Mouse (Mus musculus) olfactory bulb, adult 2 months (tissue): ENCODE results near the gene Adig. TPM values are rescaled to one million over a fixed set of nuclear protein-coding genes. Genes with fewer than 3 reads are reported as not detected.

ENCODE experiments used
- H3K27ac ChIP-seq: fragments of 200-500 bp; 2 replicates; pipeline ENCODE4 v1.5.1; 2012; ENCODE audit warnings: low read depth, low read length; ENCODE audit not compliant: insufficient read depth
- H3K4me1 ChIP-seq: fragments of 200-500 bp; 2 replicates; pipeline ENCODE4 v1.6.1; 2012; ENCODE audit warnings: low read length; ENCODE audit not compliant: control insufficient read depth, insufficient read depth
- H3K4me3 ChIP-seq: fragments of 200-500 bp; 2 replicates; pipeline ENCODE4 v1.5.1; 2012; ENCODE audit warnings: mild to moderate bottlenecking, low read depth, low read length, moderate library complexity; ENCODE audit not compliant: insufficient read depth
- CTCF ChIP-seq: fragments of 200-500 bp; IDR thresholded peaks from 2 replicates; pipeline ENCODE4 v1.5.1; 2012; ENCODE audit warnings: low read depth, mild to moderate bottlenecking, low read length, moderate library complexity; ENCODE audit not compliant: insufficient read depth
- POLR2A ChIP-seq: fragments of 200-500 bp; IDR thresholded peaks from 2 replicates; pipeline ENCODE4 v1.6.1; 2012; ENCODE audit warnings: mild to moderate bottlenecking, low read depth, low read length, moderate library complexity; ENCODE audit not compliant: insufficient read depth
- WGBS: fragments of 180-500 bp; shearing (Covaris S2); methylation state at CpG from one replicate; pipeline ENCODE4 v1.1.7; 2018; 5-methylcytosine and 5-hydroxymethylcytosine counted together
- polyA plus RNA-seq: library from polyadenylated mRNA; stranded (reverse); fragments of >200 nt; gene quantifications from 2 replicates; pipeline ENCODE4 v1.2.4, GENCODE M21; 2012; ENCODE audit warnings: low replicate concordance; ENCODE audit not compliant: missing spikeins, insufficient read depth, insufficient read length

Gene Adig
- not detected in 2 replicates for polyA plus RNA-seq

- WGBS = 82% methylated on average over 11 of the region's 11 CpGs
- H3K27ac ChIP-seq = no peak within 1 kb of the TSS
- H3K4me1 ChIP-seq = peaks cover 10% of the 10 kb centered on the region; the same call in 1 of the 2 replicates
- no peak for TF ChIP-seq POLR2A
- no peak for TF ChIP-seq CTCF
- H3K4me3 ChIP-seq = no peak within 1 kb of the TSS
Measured at GRCm38 (mm10) chr2:158501836-158502812, at the start of gene Adig. TSS of gene Adig (plus strand) at chr2:158502612.

GRCm38 (mm10) chr2:158456451-158456850 is 46.0 kb upstream of the Adig start:
- WGBS = 98% methylated on average over 4 of the region's 4 CpGs
- TF ChIP-seq POLR2A (no peak), CTCF (no peak)
- no peak overlapping the region for H3K27ac ChIP-seq
- H3K4me1 ChIP-seq = no peaks in the 10 kb centered on the region
- H3K4me3 ChIP-seq = no peak overlapping the region

- Histone ChIP-seq H3K27ac (no peak overlapping the region), H3K4me3 (no peak overlapping the region), H3K4me1 (no peaks in the 10 kb centered on the region)
- TF ChIP-seq POLR2A (no peak), CTCF (no peak)
- WGBS = 60% methylated on average over 1 of the region's 1 CpGs
Measured at GRCm38 (mm10) chr2:158457610-158458009, 44.8 kb upstream of the Adig start.

- WGBS = 63% methylated on average over 1 of the region's 1 CpGs
- no peak overlapping the region for H3K4me3 ChIP-seq
- no peak overlapping the region for H3K27ac ChIP-seq
- H3K4me1 ChIP-seq = no peaks in the 10 kb centered on the region
- TF ChIP-seq CTCF (no peak), POLR2A (no peak)
Measured at GRCm38 (mm10) chr2:158462450-158462849, 40.0 kb upstream of the Adig start.

GRCm38 (mm10) chr2:158474159-158474558 is 28.3 kb upstream of the Adig start:
- Histone ChIP-seq H3K4me1 (peaks cover 2% of the 10 kb centered on the region), H3K27ac (no peak overlapping the region), H3K4me3 (no peak overlapping the region)
- WGBS = 29% methylated on average over 1 of the region's 1 CpGs
- no peak for TF ChIP-seq POLR2A
- no peak for TF ChIP-seq CTCF

- Histone ChIP-seq H3K4me1 (peaks cover 2% of the 10 kb centered on the region), H3K4me3 (no peak overlapping the region), H3K27ac (no peak overlapping the region)
- TF ChIP-seq POLR2A (no peak), CTCF (no peak)
- WGBS = 46% methylated on average over 3 of the region's 3 CpGs
Measured at GRCm38 (mm10) chr2:158477640-158478039, 24.8 kb upstream of the Adig start.

GRCm38 (mm10) chr2:158498457-158498856 is 4.0 kb upstream of the Adig start:
- Histone ChIP-seq H3K4me3 (no peak overlapping the region), H3K27ac (no peak overlapping the region), H3K4me1 (peaks cover 10% of the 10 kb centered on the region; the same call in 1 of the 2 replicates)
- 83% methylated on average over 5 of the region's 5 CpGs for WGBS
- TF ChIP-seq POLR2A (no peak), CTCF (no peak)

- H3K4me3 ChIP-seq = no peak overlapping the region
- H3K4me1 ChIP-seq = peaks cover 10% of the 10 kb centered on the region; the same call in 1 of the 2 replicates
- H3K27ac ChIP-seq = no peak overlapping the region
- 73% methylated on average over 7 of the region's 7 CpGs for WGBS
- TF ChIP-seq POLR2A (no peak), CTCF (no peak)
Measured at GRCm38 (mm10) chr2:158503226-158503625, 814 bp downstream of the Adig start.

GRCm38 (mm10) chr2:158503671-158504070 is 1.3 kb downstream of the Adig start:
- Histone ChIP-seq H3K27ac (no peak overlapping the region), H3K4me1 (peaks cover 10% of the 10 kb centered on the region; the same call in 1 of the 2 replicates), H3K4me3 (no peak overlapping the region)
- no peak for TF ChIP-seq CTCF
- TF ChIP-seq POLR2A = no peak
- 55% methylated on average over 4 of the region's 4 CpGs for WGBS
